Mouse (Mus musculus) liver, postnatal 0 days (tissue): ENCODE measurements around the gene Frzb.

Experiments
- CTCF ChIP-seq: sonication (generic); IDR thresholded peaks from 2 replicates; pipeline ENCODE4 v1.5.1; 2016; ENCODE audit warnings: antibody characterized with exemption, low read depth
- EP300 ChIP-seq: IDR thresholded peaks from 2 replicates; pipeline ENCODE4 v1.6.1; 2016; ENCODE audit warnings: antibody characterized with exemption, low read depth, mild to moderate bottlenecking

- no peak for TF ChIP-seq CTCF
- TF ChIP-seq EP300 = no peak
Measured at GRCm38 (mm10) chr2:80384447-80384846, 63.0 kb downstream of the Frzb start.
